Mouse (Mus musculus): Measurements from ENCODE around the gene Fgf12. TPM values are rescaled to one million over a fixed set of nuclear protein-coding genes. Genes with fewer than 3 reads are reported as not detected.

The Fgf12 gene
- polyA plus RNA-seq, 1 experiment from 2014 or later, result 4.4 TPM

- Histone ChIP-seq H3K27me3 (ENCODE audit: control insufficient read depth, insufficient read depth, low read length) (no peaks in the 10 kb centered on the region), H3K27ac (ENCODE audit: low read length) (no peak overlapping the region), H3K4me3 (ENCODE audit: low read depth, low read length) (peak overlapping the region; percentile 75), H3K9me3 (ENCODE audit: control insufficient read depth, low read depth, low read length) (no peaks in the 10 kb centered on the region), H3K4me1 (ENCODE audit: control insufficient read depth, insufficient read depth, low read length) (no peaks in the 10 kb centered on the region), H3K4me2 (replicated peaks; ENCODE audit: low read depth, low read length) (peak overlapping the region; percentile 74), H3K9ac (replicated peaks; ENCODE audit: low read depth, low read length) (peak overlapping the region; percentile 28; the same call in 1 of the 2 replicates), H3K36me3 (ENCODE audit: control insufficient read depth, insufficient read depth, low read length) (no peaks in the 10 kb centered on the region)
- 2% methylated on average over 51 of the region's 51 CpGs for WGBS
- peak; percentile 71 for ATAC-seq (ENCODE audit: insufficient number of reproducible peaks, insufficient read depth, low FRiP score, low read depth)
Measured at GRCm38 (mm10) chr16:28444993-28445799, 307.7 kb downstream of the Fgf12 start.

- Histone ChIP-seq H3K4me1 (ENCODE audit: control insufficient read depth, insufficient read depth, low read length) (no peaks in the 10 kb centered on the region), H3K9me3 (ENCODE audit: control insufficient read depth, low read depth, low read length) (no peaks in the 10 kb centered on the region), H3K9ac (replicated peaks; ENCODE audit: low read depth, low read length) (no peak overlapping the region), H3K4me2 (replicated peaks; ENCODE audit: low read depth, low read length) (no peak overlapping the region), H3K27me3 (ENCODE audit: control insufficient read depth, insufficient read depth, low read length) (no peaks in the 10 kb centered on the region), H3K36me3 (ENCODE audit: control insufficient read depth, insufficient read depth, low read length) (no peaks in the 10 kb centered on the region), H3K4me3 (ENCODE audit: low read depth, low read length) (no peak overlapping the region), H3K27ac (ENCODE audit: low read length) (no peak overlapping the region)
- WGBS, result 90% methylated on average over 1 of the region's 1 CpGs
- no peak for ATAC-seq (ENCODE audit: insufficient number of reproducible peaks, insufficient read depth, low FRiP score, low read depth)
Measured at GRCm38 (mm10) chr16:28421617-28422016, 331.3 kb downstream of the Fgf12 start.

- Histone ChIP-seq H3K27me3 (ENCODE audit: control insufficient read depth, insufficient read depth, low read length) (no peaks in the 10 kb centered on the region), H3K9me3 (ENCODE audit: control insufficient read depth, low read depth, low read length) (no peaks in the 10 kb centered on the region), H3K36me3 (ENCODE audit: control insufficient read depth, insufficient read depth, low read length) (no peaks in the 10 kb centered on the region), H3K4me2 (replicated peaks; ENCODE audit: low read depth, low read length) (no peak overlapping the region), H3K27ac (ENCODE audit: low read length) (no peak overlapping the region), H3K4me1 (ENCODE audit: control insufficient read depth, insufficient read depth, low read length) (no peaks in the 10 kb centered on the region), H3K4me3 (ENCODE audit: low read depth, low read length) (no peak overlapping the region), H3K9ac (replicated peaks; ENCODE audit: low read depth, low read length) (no peak overlapping the region)
- 72% methylated on average over 3 of the region's 3 CpGs for WGBS
- ATAC-seq (ENCODE audit: insufficient number of reproducible peaks, insufficient read depth, low FRiP score, low read depth), result no peak
Measured at GRCm38 (mm10) chr16:28419693-28420299, 333.1 kb downstream of the Fgf12 start.

GRCm38 (mm10) chr16:28411210-28411817 lies 341.6 kb downstream of the Fgf12 start:
- no peaks in the 10 kb centered on the region for H3K36me3 ChIP-seq (ENCODE audit: control insufficient read depth, insufficient read depth, low read length)
- H3K9me3 ChIP-seq (ENCODE audit: control insufficient read depth, low read depth, low read length), result no peaks in the 10 kb centered on the region
- no peaks in the 10 kb centered on the region for H3K27me3 ChIP-seq (ENCODE audit: control insufficient read depth, insufficient read depth, low read length)
- no peak overlapping the region for H3K27ac ChIP-seq (ENCODE audit: low read length)
- no peak overlapping the region for H3K4me3 ChIP-seq (ENCODE audit: low read depth, low read length)
- H3K4me1 ChIP-seq (ENCODE audit: control insufficient read depth, insufficient read depth, low read length), result no peaks in the 10 kb centered on the region
- 83% methylated on average over 5 of the region's 5 CpGs for WGBS
- no peak overlapping the region for H3K9ac ChIP-seq (replicated peaks; ENCODE audit: low read depth, low read length)
- H3K4me2 ChIP-seq (replicated peaks; ENCODE audit: low read depth, low read length), result no peak overlapping the region
- ATAC-seq (ENCODE audit: insufficient number of reproducible peaks, insufficient read depth, low FRiP score, low read depth), result no peak

DNA sequence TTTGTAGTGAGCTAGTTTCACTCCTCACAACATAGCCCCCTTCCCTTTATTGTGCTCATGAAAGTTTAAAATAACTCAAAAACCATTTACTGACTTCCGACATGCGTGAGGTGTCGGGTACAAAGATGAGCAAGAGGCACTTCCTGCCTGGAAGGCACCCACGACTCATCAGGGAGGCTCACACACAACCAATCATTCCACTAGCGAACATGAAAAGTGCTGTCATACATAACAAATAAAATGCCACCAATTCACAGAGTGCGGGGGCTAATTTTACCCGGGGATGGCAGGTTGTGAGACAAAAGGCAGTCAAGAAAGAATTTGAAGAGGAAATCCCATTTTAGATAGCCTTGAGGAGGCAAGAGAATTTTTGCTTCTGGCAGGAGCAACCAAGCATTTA lies 344.6 kb downstream of the Fgf12 start:
- Histone ChIP-seq H3K4me3 (ENCODE audit: low read depth, low read length) (no peak overlapping the region), H3K9ac (replicated peaks; ENCODE audit: low read depth, low read length) (no peak overlapping the region), H3K27me3 (ENCODE audit: control insufficient read depth, insufficient read depth, low read length) (no peaks in the 10 kb centered on the region), H3K27ac (ENCODE audit: low read length) (no peak overlapping the region), H3K4me1 (ENCODE audit: control insufficient read depth, insufficient read depth, low read length) (no peaks in the 10 kb centered on the region), H3K9me3 (ENCODE audit: control insufficient read depth, low read depth, low read length) (no peaks in the 10 kb centered on the region), H3K4me2 (replicated peaks; ENCODE audit: low read depth, low read length) (no peak overlapping the region), H3K36me3 (ENCODE audit: control insufficient read depth, insufficient read depth, low read length) (no peaks in the 10 kb centered on the region)
- no peak for ATAC-seq (ENCODE audit: insufficient number of reproducible peaks, insufficient read depth, low FRiP score, low read depth)
- WGBS, result 74% methylated on average over 7 of the region's 7 CpGs

DNA sequence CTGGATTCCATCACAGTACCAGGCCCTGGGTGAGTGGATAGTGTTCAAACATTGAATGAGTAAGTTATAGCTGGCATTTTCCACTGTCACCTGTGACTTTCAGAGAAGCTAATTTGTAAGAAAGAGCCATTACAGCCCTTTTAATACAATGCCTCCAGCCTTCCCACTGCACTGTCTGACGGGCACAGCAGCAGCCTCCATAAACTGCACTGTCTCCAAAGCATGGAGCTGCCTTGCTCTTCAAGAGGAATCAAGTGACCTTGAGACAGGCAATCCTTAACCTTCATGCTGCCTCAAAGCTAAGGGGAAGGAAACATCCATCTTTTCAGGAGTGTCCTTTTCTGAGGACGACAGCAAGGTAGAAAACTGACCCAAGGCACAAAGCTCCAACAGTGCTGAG lies 345.0 kb downstream of the Fgf12 start:
- no peak overlapping the region for H3K4me3 ChIP-seq (ENCODE audit: low read depth, low read length)
- WGBS, result 63% methylated on average over 2 of the region's 2 CpGs
- no peak overlapping the region for H3K4me2 ChIP-seq (replicated peaks; ENCODE audit: low read depth, low read length)
- no peak for ATAC-seq (ENCODE audit: insufficient number of reproducible peaks, insufficient read depth, low FRiP score, low read depth)
- no peaks in the 10 kb centered on the region for H3K4me1 ChIP-seq (ENCODE audit: control insufficient read depth, insufficient read depth, low read length)
- no peak overlapping the region for H3K27ac ChIP-seq (ENCODE audit: low read length)
- H3K36me3 ChIP-seq (ENCODE audit: control insufficient read depth, insufficient read depth, low read length), result no peaks in the 10 kb centered on the region
- H3K9me3 ChIP-seq (ENCODE audit: control insufficient read depth, low read depth, low read length), result no peaks in the 10 kb centered on the region
- H3K27me3 ChIP-seq (ENCODE audit: control insufficient read depth, insufficient read depth, low read length), result no peaks in the 10 kb centered on the region
- no peak overlapping the region for H3K9ac ChIP-seq (replicated peaks; ENCODE audit: low read depth, low read length)

DNA sequence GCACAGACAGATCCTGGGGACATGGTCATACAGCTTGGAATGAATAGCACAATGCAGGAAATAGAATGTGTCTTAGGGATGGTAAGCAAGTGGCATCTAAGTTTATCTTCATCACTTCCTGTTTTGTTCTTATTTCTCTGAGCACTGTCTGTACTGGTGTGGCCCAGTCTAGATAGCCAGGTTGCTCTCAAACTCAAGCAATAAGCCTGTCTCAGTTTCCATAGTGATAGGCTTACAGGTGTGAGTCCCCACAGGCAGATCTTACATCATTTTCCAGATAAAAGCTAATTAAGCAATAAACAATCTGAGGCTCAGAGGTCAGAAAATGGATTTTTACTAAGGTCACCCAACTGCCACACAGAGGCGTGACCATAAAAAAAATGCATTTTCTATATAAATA lies 348.7 kb downstream of the Fgf12 start:
- Histone ChIP-seq H3K4me3 (ENCODE audit: low read depth, low read length) (no peak overlapping the region), H3K4me1 (ENCODE audit: control insufficient read depth, insufficient read depth, low read length) (no peaks in the 10 kb centered on the region), H3K27me3 (ENCODE audit: control insufficient read depth, insufficient read depth, low read length) (no peaks in the 10 kb centered on the region), H3K36me3 (ENCODE audit: control insufficient read depth, insufficient read depth, low read length) (no peaks in the 10 kb centered on the region), H3K9me3 (ENCODE audit: control insufficient read depth, low read depth, low read length) (no peaks in the 10 kb centered on the region), H3K9ac (replicated peaks; ENCODE audit: low read depth, low read length) (no peak overlapping the region), H3K4me2 (replicated peaks; ENCODE audit: low read depth, low read length) (no peak overlapping the region), H3K27ac (ENCODE audit: low read length) (no peak overlapping the region)
- no peak for ATAC-seq (ENCODE audit: insufficient number of reproducible peaks, insufficient read depth, low FRiP score, low read depth)
- WGBS, result 72% methylated on average over 1 of the region's 1 CpGs

DNA sequence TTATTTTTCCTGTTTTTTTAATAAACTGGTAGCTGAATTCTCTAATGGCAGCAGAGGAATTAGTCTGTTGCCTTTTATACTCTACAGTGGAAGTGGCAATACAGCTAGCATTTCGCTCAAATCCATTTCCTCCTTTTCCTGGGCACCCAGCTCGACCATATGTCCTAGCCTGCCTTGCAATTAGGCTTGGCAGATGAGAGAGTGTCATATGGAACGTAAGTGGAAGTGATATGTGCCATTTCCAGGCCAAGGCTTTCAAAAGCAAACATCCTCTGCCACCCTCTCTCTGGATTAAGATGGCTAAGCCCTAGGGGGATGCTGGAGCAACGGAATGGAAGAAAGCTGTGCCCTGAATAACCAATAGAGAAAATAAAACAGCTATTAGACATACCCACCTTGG lies 350.2 kb downstream of the Fgf12 start:
- ATAC-seq (ENCODE audit: insufficient number of reproducible peaks, insufficient read depth, low FRiP score, low read depth), result no peak
- H3K9ac ChIP-seq (replicated peaks; ENCODE audit: low read depth, low read length), result no peak overlapping the region
- no peak overlapping the region for H3K27ac ChIP-seq (ENCODE audit: low read length)

More for the DNA sequence above, 350.2 kb downstream of the Fgf12 start:
- no peaks in the 10 kb centered on the region for H3K4me1 ChIP-seq (ENCODE audit: control insufficient read depth, insufficient read depth, low read length)
- no peak overlapping the region for H3K4me2 ChIP-seq (replicated peaks; ENCODE audit: low read depth, low read length)
- H3K9me3 ChIP-seq (ENCODE audit: control insufficient read depth, low read depth, low read length), result no peaks in the 10 kb centered on the region
- WGBS, result 63% methylated on average over 4 of the region's 4 CpGs
- H3K4me3 ChIP-seq (ENCODE audit: low read depth, low read length), result no peak overlapping the region
- H3K27me3 ChIP-seq (ENCODE audit: control insufficient read depth, insufficient read depth, low read length), result no peaks in the 10 kb centered on the region
- no peaks in the 10 kb centered on the region for H3K36me3 ChIP-seq (ENCODE audit: control insufficient read depth, insufficient read depth, low read length)
